Mouse (Mus musculus) A20 (cell line): ENCODE measurements around the gene Gpsm1.

Source experiments
- DNase-seq: peaks from one replicate; pipeline ENCODE4 v3.0.0-alpha.2; 2011; ENCODE audit warnings: low read depth, low spot score

Gene Gpsm1

GRCm38 (mm10) chr2:26315072-26315924 is at the start of gene Gpsm1:
TSS of gene Gpsm1 (plus strand) at chr2:26315515.
- peak; percentile 82 for DNase-seq

DNA sequence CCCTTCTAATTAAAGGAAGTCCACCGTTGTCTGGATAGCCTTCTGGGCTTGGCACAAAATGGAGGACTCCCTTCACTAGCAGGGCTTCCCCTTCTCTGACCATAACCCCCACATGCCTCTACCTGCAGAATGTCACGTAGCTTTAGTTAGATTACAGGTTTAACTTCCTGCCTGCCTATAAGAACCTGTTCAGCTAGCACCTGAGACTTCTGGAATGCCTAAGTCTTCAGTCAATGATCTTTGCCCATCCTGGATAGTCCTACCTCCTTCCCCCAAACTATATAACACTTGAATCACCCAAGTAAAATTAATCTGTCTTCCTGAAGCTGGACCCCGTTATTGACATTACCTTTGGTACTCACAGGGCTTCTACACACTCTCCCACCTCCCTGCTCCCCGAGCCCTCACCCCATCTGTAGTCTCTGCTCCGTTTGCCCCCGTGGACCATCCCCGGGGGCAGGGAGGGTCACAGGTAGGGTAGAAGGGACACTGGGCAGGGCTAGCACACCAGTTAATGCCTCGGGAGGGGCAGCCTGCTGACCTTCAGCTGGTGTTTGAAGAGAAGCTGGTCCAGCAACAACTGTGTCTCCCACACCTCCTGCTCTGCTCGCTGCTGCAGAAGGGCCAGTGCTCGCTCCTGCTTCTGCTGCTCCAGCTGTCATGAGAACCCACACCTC is 49.1 kb upstream of the Gpsm1 start:
- DNase-seq, result peak; percentile 36

GRCm38 (mm10) chr2:26268216-26268615 is 47.1 kb upstream of the Gpsm1 start:
- DNase-seq, result no peak

DNA sequence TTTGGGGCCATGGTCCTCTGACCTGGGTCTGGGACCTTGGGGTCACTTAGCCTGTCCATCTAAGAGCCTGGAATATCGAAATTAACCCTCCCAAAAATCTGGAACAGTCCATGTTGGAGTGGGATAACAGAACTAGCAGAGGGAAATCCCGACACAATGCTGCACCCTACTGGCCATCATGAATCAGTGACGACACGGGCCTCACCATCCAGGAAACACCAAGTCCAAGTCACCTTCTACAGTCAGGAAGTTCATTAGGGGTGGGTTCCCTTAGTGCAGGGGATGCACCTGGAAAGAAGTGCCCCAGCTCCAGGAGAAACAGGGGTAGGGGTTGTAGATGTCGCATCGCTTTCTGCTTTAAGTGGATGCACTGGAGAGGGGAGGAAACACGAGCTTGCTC is 41.7 kb upstream of the Gpsm1 start:
- DNase-seq, result peak; percentile 30

- DNase-seq, result no peak
These were observed 35.6 kb upstream of the Gpsm1 start for GRCm38 (mm10) chr2:26279712-26280111.

DNA sequence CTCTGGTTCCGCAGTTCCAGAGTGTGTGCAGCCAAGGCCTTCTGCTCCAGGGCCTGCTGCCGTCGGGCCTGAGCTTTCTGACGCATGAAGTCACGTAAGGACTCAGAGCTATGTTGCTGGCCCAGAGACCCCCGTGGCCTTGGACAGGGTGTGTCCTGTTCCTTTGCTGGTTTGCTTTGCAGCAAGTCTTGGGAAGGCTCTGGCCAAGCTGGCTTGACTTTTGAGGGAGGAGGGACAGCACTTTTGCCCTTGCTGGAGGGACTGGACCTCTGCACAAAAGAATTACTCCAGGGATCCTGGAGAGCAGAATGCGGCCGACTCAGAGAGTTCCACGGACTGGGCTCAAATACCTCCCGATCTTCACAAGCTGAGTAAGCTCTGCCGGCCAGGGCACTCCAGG is 34.7 kb upstream of the Gpsm1 start:
- DNase-seq, result no peak

- no peak for DNase-seq
These were observed 29.5 kb upstream of the Gpsm1 start for GRCm38 (mm10) chr2:26285804-26286203.

GRCm38 (mm10) chr2:26286391-26286790 is 28.9 kb upstream of the Gpsm1 start:
- no peak for DNase-seq

- DNase-seq, result no peak
These were observed 25.2 kb upstream of the Gpsm1 start for GRCm38 (mm10) chr2:26290133-26290532.

GRCm38 (mm10) chr2:26294457-26294856 is 20.9 kb upstream of the Gpsm1 start, which contains the start of gene Ccdc187:
TSS of gene Ccdc187 (minus strand) at chr2:26294557.
- no peak for DNase-seq

- no peak for DNase-seq
These were observed 18.6 kb upstream of the Gpsm1 start for GRCm38 (mm10) chr2:26296606-26297195.

- DNase-seq, result no peak
These were observed 17.0 kb upstream of the Gpsm1 start for GRCm38 (mm10) chr2:26298208-26298855.

DNA sequence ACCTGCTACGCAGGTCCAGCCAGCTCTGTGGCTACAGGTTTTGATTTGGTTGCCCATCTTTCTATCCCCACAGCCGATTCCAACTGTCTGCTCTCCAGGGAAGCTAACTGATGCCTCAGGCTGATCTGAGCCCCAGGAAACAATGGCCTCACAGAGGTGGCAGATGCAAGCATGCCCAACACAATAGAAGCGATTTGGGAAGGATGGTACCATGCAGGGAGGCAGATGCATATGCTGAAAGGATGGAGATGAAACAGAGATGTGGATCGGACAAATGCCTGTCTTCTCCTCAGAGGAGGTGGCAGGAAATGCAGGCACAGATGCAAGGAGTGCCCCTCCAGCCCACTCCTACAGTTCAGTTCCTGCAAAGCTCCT is 16.5 kb upstream of the Gpsm1 start:
- DNase-seq, result no peak

GRCm38 (mm10) chr2:26299336-26299735 is 16.0 kb upstream of the Gpsm1 start:
- DNase-seq, result no peak

- no peak for DNase-seq
These were observed 15.0 kb upstream of the Gpsm1 start for GRCm38 (mm10) chr2:26300161-26300807.

DNA sequence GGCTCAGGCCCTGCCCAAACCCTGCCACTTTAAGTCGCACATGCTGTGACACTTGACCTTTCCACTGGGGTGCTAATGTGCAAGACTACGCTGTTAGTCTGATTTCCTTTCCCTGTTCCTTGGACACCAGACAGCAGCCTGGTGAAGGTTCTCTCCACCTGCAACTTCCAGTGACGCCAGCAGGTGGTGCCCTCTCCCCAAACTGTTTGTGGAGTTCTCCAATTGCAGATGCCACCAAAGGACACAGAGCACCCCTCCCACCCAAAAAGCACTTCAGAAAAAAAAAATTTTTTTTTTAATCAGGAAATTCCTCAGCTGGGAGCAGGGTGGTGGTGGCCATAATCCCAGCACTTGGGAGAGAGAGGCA is 14.5 kb upstream of the Gpsm1 start:
- DNase-seq, result peak; percentile 62

GRCm38 (mm10) chr2:26302005-26302503 is 13.3 kb upstream of the Gpsm1 start:
- DNase-seq, result no peak

DNA sequence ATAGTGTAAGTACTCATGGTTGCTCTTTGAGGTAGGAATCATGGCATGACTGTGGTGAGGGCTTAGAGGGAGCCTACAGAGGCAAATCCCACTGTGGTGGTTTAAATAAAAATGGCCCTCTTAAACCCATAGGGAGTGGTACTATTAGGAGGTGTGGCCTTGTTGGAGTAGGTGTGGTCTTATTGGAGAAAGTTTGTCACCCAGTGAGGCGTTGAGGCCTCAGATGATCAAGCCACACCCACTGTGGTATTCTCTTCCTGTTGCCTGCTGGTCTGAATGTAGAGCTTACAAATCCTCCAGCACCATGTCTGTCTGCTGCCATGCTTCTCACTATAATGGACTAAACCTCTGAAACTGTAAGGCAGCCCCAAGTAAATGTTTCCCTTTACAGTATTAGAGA is 10.6 kb upstream of the Gpsm1 start:
- no peak for DNase-seq

GRCm38 (mm10) chr2:26305555-26305954 is 9.8 kb upstream of the Gpsm1 start:
- no peak for DNase-seq

GRCm38 (mm10) chr2:26306702-26307101 is 8.6 kb upstream of the Gpsm1 start:
- DNase-seq, result no peak

DNA sequence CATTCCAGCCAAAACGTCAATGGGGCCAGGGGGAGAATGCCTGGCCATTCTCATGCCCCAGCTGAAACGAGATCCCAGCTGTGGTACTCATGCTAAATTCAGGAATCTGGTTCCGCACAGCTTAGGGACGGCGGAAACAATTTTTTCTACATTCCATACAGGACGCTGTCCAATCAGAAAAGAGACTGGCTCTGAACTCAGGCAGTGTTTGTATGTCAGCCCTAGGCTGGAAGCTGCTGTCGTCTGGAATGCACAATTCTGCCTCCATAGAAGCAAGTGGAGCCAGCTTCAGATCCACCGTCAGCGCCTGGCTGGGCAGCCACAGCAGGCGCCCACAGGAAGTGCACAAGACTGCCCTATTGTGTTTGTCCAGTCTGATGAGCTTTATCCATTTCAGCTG is 5.6 kb upstream of the Gpsm1 start:
- DNase-seq, result no peak
